Mouse (Mus musculus) CD4-positive, CD25-positive, alpha-beta regulatory T cell, adult 2 months (primary cell): Measurements from ENCODE around the gene Zfp518b.

ENCODE experiments used
- DNase-seq: peaks from one replicate; pipeline ENCODE4 v3.0.0-alpha.2; 2012; ENCODE audit warnings: low read depth, low spot score

Zfp518b gene

GRCm38 (mm10) chr5:38684164-38684911, at the start of gene Zfp518b:
Zfp518b (minus strand) TSS chr5:38684826.
- peak; percentile 72 for DNase-seq

GRCm38 (mm10) chr5:38708940-38709581, 24.4 kb upstream of the Zfp518b start:
- DNase-seq = no peak

GRCm38 (mm10) chr5:38707364-38708075, 22.9 kb upstream of the Zfp518b start:
- DNase-seq = no peak

GRCm38 (mm10) chr5:38702941-38703340, 18.3 kb upstream of the Zfp518b start:
- DNase-seq = no peak

GRCm38 (mm10) chr5:38702091-38702490, 17.5 kb upstream of the Zfp518b start:
- no peak for DNase-seq

- DNase-seq = no peak
These were observed 13.8 kb upstream of the Zfp518b start for GRCm38 (mm10) chr5:38698466-38698865.

GRCm38 (mm10) chr5:38698046-38698445, 13.4 kb upstream of the Zfp518b start:
- no peak for DNase-seq

- no peak for DNase-seq
These were observed 12.2 kb upstream of the Zfp518b start for GRCm38 (mm10) chr5:38696616-38697375.

GRCm38 (mm10) chr5:38692859-38693258, 8.2 kb upstream of the Zfp518b start:
- DNase-seq = no peak

GRCm38 (mm10) chr5:38689186-38689585, 4.6 kb upstream of the Zfp518b start:
- DNase-seq = no peak

GRCm38 (mm10) chr5:38687694-38688093, 3.1 kb upstream of the Zfp518b start:
- DNase-seq = no peak

GRCm38 (mm10) chr5:38658836-38659235, 25.8 kb downstream of the Zfp518b start:
- DNase-seq = no peak

GRCm38 (mm10) chr5:38656204-38656603, 28.4 kb downstream of the Zfp518b start:
- no peak for DNase-seq

- no peak for DNase-seq
These were observed 29.2 kb downstream of the Zfp518b start for GRCm38 (mm10) chr5:38655421-38655928.

GRCm38 (mm10) chr5:38654571-38654970, 30.1 kb downstream of the Zfp518b start:
- no peak for DNase-seq

GRCm38 (mm10) chr5:38653101-38653500, 31.5 kb downstream of the Zfp518b start:
- DNase-seq = no peak

- DNase-seq = no peak
These were observed 33.2 kb downstream of the Zfp518b start for GRCm38 (mm10) chr5:38651455-38651854.

- no peak for DNase-seq
These were observed 43.1 kb downstream of the Zfp518b start for GRCm38 (mm10) chr5:38641526-38641925.

- no peak for DNase-seq
These were observed 48.3 kb downstream of the Zfp518b start for GRCm38 (mm10) chr5:38636301-38636749.

GRCm38 (mm10) chr5:38635696-38636095, 48.9 kb downstream of the Zfp518b start:
- no peak for DNase-seq
